Mouse (Mus musculus) kidney, adult 2 months (tissue): Measurements from ENCODE around the gene Ino80b.

Source experiments
- CTCF ChIP-seq: fragments of 200-500 bp; conservative IDR thresholded peaks from 2 replicates; pipeline ENCODE4 v1.5.1; 2011; ENCODE audit warnings: low read depth, mild to moderate bottlenecking, control low read depth, low read length, moderate library complexity, mixed read lengths; ENCODE audit not compliant: insufficient read depth, insufficient read length
- POLR2A ChIP-seq: fragments of 200-500 bp; IDR thresholded peaks from one replicate; pipeline ENCODE4 v1.6.1; 2011; ENCODE audit warnings: low read depth, low read length, control low read depth

DNA sequence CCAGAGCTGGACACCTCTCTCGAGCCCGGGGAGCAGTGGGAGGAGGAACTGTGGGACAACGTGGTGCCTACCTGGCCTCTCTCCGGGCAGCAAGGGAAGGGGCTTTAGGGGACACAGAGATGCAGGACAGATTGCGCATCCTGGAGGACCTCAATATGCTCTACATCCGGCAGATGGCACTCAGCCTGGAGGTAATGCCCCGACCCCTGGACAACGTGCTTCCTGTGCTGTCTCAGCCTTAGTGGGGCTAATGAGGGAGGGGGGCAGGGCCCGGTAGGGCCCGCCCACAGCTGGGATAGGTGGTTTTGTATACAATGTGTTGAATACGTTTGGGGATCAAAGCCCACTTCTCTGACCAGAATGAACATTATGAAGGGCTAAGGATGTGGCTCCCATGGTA, 12.8 kb upstream of the Ino80b start:
- TF ChIP-seq POLR2A (no peak), CTCF (no peak)
